8 mouse cellular contexts compared by ENCODE assay signal in the genomic region with DNA sequence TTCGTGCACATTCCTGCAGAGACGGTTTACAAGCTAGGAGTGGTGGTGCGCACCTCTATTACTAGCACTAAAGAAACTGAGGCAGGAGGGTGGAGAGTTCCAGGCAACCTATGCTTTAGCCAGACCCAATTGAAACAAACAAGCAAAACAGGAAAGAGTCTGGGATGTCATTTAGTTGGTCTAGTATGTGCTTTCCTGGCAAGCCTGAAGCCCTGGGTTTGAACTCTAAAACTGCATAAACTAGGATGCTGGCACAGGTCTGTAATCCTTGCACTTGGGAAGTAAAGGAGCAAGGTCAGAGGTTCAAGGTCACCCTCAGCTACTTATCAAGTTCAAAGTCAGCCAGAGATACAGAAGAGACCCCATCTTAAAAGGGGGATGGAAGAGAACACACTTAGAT. TPM values are rescaled to one million over a fixed set of nuclear protein-coding genes. Genes with fewer than 3 reads are reported as not detected.
A peak's percentile ranks its signal among the peaks of the same experiment; 100 is the strongest.
DNase-seq lines count a peak whose midpoint lies in the region; ATAC-seq and TF ChIP-seq lines count a peak whose summit lies in the region.

No protein-coding gene starts in this region.

- peaks cover 57% of the 10 kb centered on the region for H3K27me3 ChIP-seq in heart, embryonic 14.5 days (ENCODE audit: control insufficient read depth, insufficient read depth, low read length)
- H3K27me3 ChIP-seq in forebrain, postnatal 0 days (ENCODE audit: insufficient read depth, low read length): peaks cover 8% of the 10 kb centered on the region; the same call in 1 of the 2 replicates
- H3K27me3 ChIP-seq in midbrain, embryonic 10.5 days (ENCODE audit: low read depth, poor library complexity, severe bottlenecking): peaks cover 95% of the 10 kb centered on the region

- no peak; the same call in 1 of the 2 replicates for TF ChIP-seq CTCF in forebrain, postnatal 0 days (IDR thresholded peaks at IDR 0.05; ENCODE audit: low read depth)

- WGBS in heart, embryonic 14.5 days: 19% methylated on average over 3 of the region's 3 CpGs
- WGBS in forebrain, postnatal 0 days: 17% methylated on average over 3 of the region's 3 CpGs
- 11% methylated on average over 3 of the region's 3 CpGs for WGBS in midbrain, embryonic 10.5 days

- in situ Hi-C loops in ES-E14 (cut with MboI; ENCODE audit: low sequenced_read_pairs in 2 of 2, unreplicated experiment in 2 of 2): loop anchor here in 1 of 2 experiments (10.0 kb wide), 1 partner anchor 317 kb away; no protein-coding TSS in a partner anchor

- H3K9ac ChIP-seq in heart, embryonic 14.5 days (ENCODE audit: low read length): peak overlapping the region; percentile 60
- no peak overlapping the region for H3K9ac ChIP-seq in ES-E14 (ENCODE audit: insufficient read depth, low read depth, low read length, poor library complexity, severe bottlenecking)
- peak overlapping the region; percentile 66 for H3K9ac ChIP-seq in forebrain, postnatal 0 days

- peak overlapping the region; percentile 80 for H3K4me2 ChIP-seq in heart, embryonic 14.5 days (ENCODE audit: low read length)
- H3K4me2 ChIP-seq in forebrain, postnatal 0 days (ENCODE audit: low read depth): peak overlapping the region; percentile 78

- ATAC-seq in heart, embryonic 14.5 days (ENCODE audit: insufficient number of reproducible peaks, insufficient read depth, low FRiP score, low read depth): no peak
- no peak for ATAC-seq in forebrain, postnatal 0 days

- H3K9me3 ChIP-seq in heart, embryonic 14.5 days (ENCODE audit: control insufficient read depth, low read length): no peaks in the 10 kb centered on the region
- H3K9me3 ChIP-seq in ES-E14 (ENCODE audit: control insufficient read depth, insufficient read depth, low read depth, low read length): no peaks in the 10 kb centered on the region
- H3K9me3 ChIP-seq in forebrain, postnatal 0 days (ENCODE audit: low read length): no peaks in the 10 kb centered on the region
- H3K9me3 ChIP-seq in midbrain, embryonic 10.5 days (replicated peaks): no peaks in the 10 kb centered on the region

- DNase-seq in heart, postnatal 4 days: no peak
- no peak for DNase-seq in ES-E14 (ENCODE audit: low read depth, low spot score)
- DNase-seq in forebrain, postnatal 0 days: no peak
- no peak for DNase-seq in midbrain, embryonic 10.5 days (ENCODE audit: low spot score)
- DNase-seq in thymus, postnatal 25 days: no peak
- DNase-seq in embryo, embryonic 10 days (ENCODE audit: low spot score): no peak
- no peak for DNase-seq in left cerebral cortex, postnatal 25 days (ENCODE audit: low spot score in 2 of 2)

- H3K27ac ChIP-seq in heart, embryonic 14.5 days (replicated peaks in 1 of 2; ENCODE audit: control insufficient read depth in 1 of 2, insufficient read depth in 1 of 2, low read depth in 2 of 2, low read length in 2 of 2): no peak overlapping the region
- no peak overlapping the region for H3K27ac ChIP-seq in ES-E14 (ENCODE audit: insufficient read depth, low read depth, low read length, poor library complexity, severe bottlenecking)
- peak overlapping the region; percentile 69 for H3K27ac ChIP-seq in forebrain, postnatal 0 days (ENCODE audit: low read depth, low read length)
- peak overlapping the region; percentile 77 for H3K27ac ChIP-seq in midbrain, embryonic 10.5 days (replicated peaks)

- H3K36me3 ChIP-seq in heart, embryonic 14.5 days (ENCODE audit: control insufficient read depth, insufficient read depth, low read length): no peaks in the 10 kb centered on the region
- H3K36me3 ChIP-seq in ES-E14 (ENCODE audit: control insufficient read depth, insufficient read depth, low read length, poor library complexity, severe bottlenecking): no peaks in the 10 kb centered on the region
- H3K36me3 ChIP-seq in forebrain, postnatal 0 days (ENCODE audit: insufficient read depth): no peaks in the 10 kb centered on the region
- H3K36me3 ChIP-seq in midbrain, embryonic 10.5 days: no peaks in the 10 kb centered on the region

- H3K4me3 ChIP-seq in heart, embryonic 14.5 days (ENCODE audit: control insufficient read depth in 1 of 2, insufficient read depth in 1 of 2, low read depth in 1 of 2, low read length in 2 of 2): peak overlapping the region; percentile 39 to 42
- H3K4me3 ChIP-seq in ES-E14 (ENCODE audit: insufficient read depth in 1 of 2, low read depth in 1 of 2, low read length in 2 of 2, poor library complexity in 1 of 2, severe bottlenecking in 1 of 2): peak overlapping the region; percentile 43 to 67
- peak overlapping the region; percentile 40 for H3K4me3 ChIP-seq in forebrain, postnatal 0 days (ENCODE audit: low read depth, low read length)
- peak overlapping the region; percentile 60 for H3K4me3 ChIP-seq in midbrain, embryonic 10.5 days

- H3K4me1 ChIP-seq in heart, embryonic 14.5 days (ENCODE audit: control insufficient read depth in 2 of 2, insufficient read depth in 2 of 2, low read length in 2 of 2): peaks cover 3 to 5% of the 10 kb centered on the region in 2 experiments; a peak in 2 of 4 replicates
- H3K4me1 ChIP-seq in ES-E14 (ENCODE audit: control insufficient read depth in 2 of 2, insufficient read depth in 2 of 2, low read length in 2 of 2, poor library complexity in 1 of 2): peaks cover 0 to 2% of the 10 kb centered on the region in 2 experiments; a peak in 1 of 4 replicates
- H3K4me1 ChIP-seq in forebrain, postnatal 0 days (ENCODE audit: insufficient read depth): peaks cover 10% of the 10 kb centered on the region
- H3K4me1 ChIP-seq in midbrain, embryonic 10.5 days: peaks cover 31% of the 10 kb centered on the region

- intact Hi-C loops in left cerebral cortex, postnatal 25 days (cut with DNase I): loop anchor here (5.0 kb wide), 2 partner anchors 55 to 240 kb away; no protein-coding TSS in a partner anchor

TF ChIP-seq in ES-E14, 5 proteins besides CTCF, POLR2A, EP300 and RAD21:
- TF ChIP-seq CHD2 (IDR thresholded peaks at IDR 0.05; ENCODE audit: low read depth, low read length) (no peak), ZNF384 (IDR thresholded peaks at IDR 0.05; ENCODE audit: low read depth, low read length) (no peak), ZC3H11A (IDR thresholded peaks at IDR 0.05; ENCODE audit: borderline replicate concordance, low read depth, low read length) (no peak), MAFK (IDR thresholded peaks at IDR 0.05; ENCODE audit: insufficient read depth, low read depth, low read length) (no peak), HCFC1 (IDR thresholded peaks at IDR 0.05; ENCODE audit: borderline replicate concordance, insufficient read depth, low read length) (no peak)

RNA-seq across cellular contexts. Expression of a gene that starts 18.3 kb away (rescaled TPM):
- 13.0 and 13.9 TPM in 2 replicates for polyA plus RNA-seq in heart, embryonic 14.5 days (2014; fragmentation: Nextera tagmentation; extraction: Ambion mirVana)
- 1 to 10 TPM; 8.1 to 8.5 TPM for total RNA-seq in heart, postnatal 4 days (2021)
- total RNA-seq in ES-E14 (2012; rRNA removed): 13.4 and 16.0 TPM in 2 replicates
- total RNA-seq in forebrain, postnatal 0 days (2014; rRNA removed): 10.9 and 11.8 TPM in 2 replicates
- 9.1 and 10.8 TPM in 2 replicates for polyA plus RNA-seq in forebrain, postnatal 0 days (2015; fragmentation: Nextera tagmentation; extraction: Ambion mirVana)
- 22.3 and 23.0 TPM in 2 replicates for polyA plus RNA-seq in midbrain, embryonic 10.5 days (2016; fragmentation: Nextera tagmentation; extraction: Ambion mirVana)
- 1 to 10 TPM; 8.6 to 8.7 TPM for total RNA-seq in left cerebral cortex, postnatal 25 days (2021)

RNA-seq across cellular contexts. Expression of a gene that starts 18.4 kb away (rescaled TPM):
- 31.8 and 38.2 TPM in 2 replicates for polyA plus RNA-seq in heart, embryonic 14.5 days (2014; fragmentation: Nextera tagmentation; extraction: Ambion mirVana)
- total RNA-seq in heart, postnatal 4 days (2021): 10 to 100 TPM; 17.2 to 22.8 TPM
- 15.0 and 17.5 TPM in 2 replicates for total RNA-seq in ES-E14 (2012; rRNA removed)
- total RNA-seq in forebrain, postnatal 0 days (2014; rRNA removed): 20.7 and 26.4 TPM in 2 replicates
- polyA plus RNA-seq in forebrain, postnatal 0 days (2015; fragmentation: Nextera tagmentation; extraction: Ambion mirVana): 61.4 and 69.6 TPM in 2 replicates
- polyA plus RNA-seq in midbrain, embryonic 10.5 days (2016; fragmentation: Nextera tagmentation; extraction: Ambion mirVana): 47.2 and 47.9 TPM in 2 replicates
- total RNA-seq in left cerebral cortex, postnatal 25 days (2021): 10 to 100 TPM; 70.4 to 71.2 TPM

Comparison
In these comparisons a context has a peak if more than half of its experiments do, and no peak if none do; other contexts are left out.
1. H3K27ac ChIP-seq: peak in forebrain, postnatal 0 days (single experiment) and midbrain, embryonic 10.5 days (single experiment); none in heart, embryonic 14.5 days (0 of 2) and ES-E14 (single experiment).
2. Peak in every context shown above with its lines, with median percentiles within 50 percentile points of each other: H3K4me3 ChIP-seq.